Mouse (Mus musculus) mouse embryonic stem cell (cell line): ENCODE data around the gene Metap1d.

Experiments used
- in situ Hi-C, 2 experiments: fragments of 300-500 bp; cut with MboI; formaldehyde crosslinking; loops; 1 replicate in 1 of 2; 3 replicates in 1 of 2; pipeline ENCODE4 v1.14.3; 2019 to 2020; ENCODE audit warnings: low sequenced_read_pairs in 2 of 2, low pct_unique_long_range_greater_than_20kb in 1 of 2, mixed read lengths in 1 of 2; ENCODE audit not compliant: unreplicated experiment in 1 of 2

The Metap1d gene

GRCm38 (mm10) chr2:71534242-71535052 lies 81.4 kb downstream of the Metap1d start:
- in situ Hi-C loops: loop anchor here in 1 of 2 experiments (25.0 kb wide), 2 partner anchors 1753 to 1947 kb away; partner anchors contain the start of gene Lrp2

- in situ Hi-C loops: loop anchor here in 1 of 2 experiments (10.0 to 25.0 kb wide), 3 partner anchors 86 to 1954 kb away; partner anchors contain the start of genes Lrp2 and Metap1d
These were observed 87.7 kb downstream of the Metap1d start for GRCm38 (mm10) chr2:71540611-71541417.

- in situ Hi-C loops: loop anchor here in 1 of 2 experiments (10.0 to 25.0 kb wide), 3 partner anchors 87 to 1954 kb away; partner anchors contain the start of genes Lrp2 and Metap1d
These were observed 88.5 kb downstream of the Metap1d start for GRCm38 (mm10) chr2:71541418-71542226.

GRCm38 (mm10) chr2:71542227-71542815 lies 89.2 kb downstream of the Metap1d start:
- in situ Hi-C loops: loop anchor here in 1 of 2 experiments (10.0 to 25.0 kb wide), 3 partner anchors 88 to 1955 kb away; partner anchors contain the start of genes Lrp2 and Metap1d

- in situ Hi-C loops: loop anchor here in 1 of 2 experiments (10.0 to 25.0 kb wide), 3 partner anchors 88 to 1956 kb away; partner anchors contain the start of genes Lrp2 and Metap1d
These were observed 89.8 kb downstream of the Metap1d start for GRCm38 (mm10) chr2:71542816-71543301.

- in situ Hi-C loops: loop anchor here in 1 of 2 experiments (10.0 to 25.0 kb wide), 3 partner anchors 89 to 1956 kb away; partner anchors contain the start of genes Lrp2 and Metap1d
These were observed 90.5 kb downstream of the Metap1d start for GRCm38 (mm10) chr2:71543531-71543930.

GRCm38 (mm10) chr2:71543948-71544347 lies 90.9 kb downstream of the Metap1d start:
- in situ Hi-C loops: loop anchor here in 1 of 2 experiments (10.0 to 25.0 kb wide), 3 partner anchors 89 to 1957 kb away; partner anchors contain the start of genes Lrp2 and Metap1d

GRCm38 (mm10) chr2:71544391-71545285 lies 91.6 kb downstream of the Metap1d start:
- in situ Hi-C loops: loop anchor here (5.0 to 25.0 kb wide), 4 partner anchors 90 to 1957 kb away; partner anchors contain the start of genes Metap1d (in 2 of the 2) and Lrp2 (in 1 of the 2)

- in situ Hi-C loops: loop anchor here (5.0 to 25.0 kb wide), 4 partner anchors 91 to 1958 kb away; partner anchors contain the start of genes Metap1d (in 2 of the 2) and Lrp2 (in 1 of the 2)
These were observed 92.4 kb downstream of the Metap1d start for GRCm38 (mm10) chr2:71545401-71545881.

GRCm38 (mm10) chr2:71545882-71546639 lies 93.0 kb downstream of the Metap1d start:
- in situ Hi-C loops: loop anchor here (5.0 to 25.0 kb wide), 4 partner anchors 91 to 1959 kb away; partner anchors contain the start of genes Metap1d (in 2 of the 2) and Lrp2 (in 1 of the 2)

GRCm38 (mm10) chr2:71546640-71547071 lies 93.6 kb downstream of the Metap1d start, which contains the start of gene Dlx2:
Dlx2 (minus strand) TSS chr2:71546754.
- in situ Hi-C loops: loop anchor here (5.0 to 25.0 kb wide), 4 partner anchors 92 to 1959 kb away; partner anchors contain the start of genes Metap1d (in 2 of the 2) and Lrp2 (in 1 of the 2)

- in situ Hi-C loops: loop anchor here (5.0 to 25.0 kb wide), 4 partner anchors 93 to 1961 kb away; partner anchors contain the start of genes Metap1d (in 2 of the 2) and Lrp2 (in 1 of the 2)
These were observed 94.8 kb downstream of the Metap1d start for GRCm38 (mm10) chr2:71547829-71548228.

GRCm38 (mm10) chr2:71550330-71550729 lies 97.3 kb downstream of the Metap1d start:
- in situ Hi-C loops: no loop called here

GRCm38 (mm10) chr2:71551704-71552103 lies 98.6 kb downstream of the Metap1d start:
- in situ Hi-C loops: no loop called here

- in situ Hi-C loops: no loop called here
These were observed 103.0 kb downstream of the Metap1d start for GRCm38 (mm10) chr2:71556071-71556470.
